Mouse (Mus musculus) olfactory bulb, adult 2 months (tissue): ENCODE measurements around the gene Ptprn.

Source experiments
- CTCF ChIP-seq: fragments of 200-500 bp; IDR thresholded peaks from 2 replicates; pipeline ENCODE4 v1.5.1; 2012; ENCODE audit warnings: low read depth, mild to moderate bottlenecking, low read length, moderate library complexity; ENCODE audit not compliant: insufficient read depth
- POLR2A ChIP-seq: fragments of 200-500 bp; IDR thresholded peaks from 2 replicates; pipeline ENCODE4 v1.6.1; 2012; ENCODE audit warnings: mild to moderate bottlenecking, low read depth, low read length, moderate library complexity; ENCODE audit not compliant: insufficient read depth

- TF ChIP-seq CTCF: no peak
- no peak for TF ChIP-seq POLR2A
Observed at GRCm38 (mm10) chr1:75214442-75214841, 49.9 kb downstream of the Ptprn start.
